Mouse (Mus musculus) liver, postnatal 0 days (tissue): ENCODE results near the gene Gsto1.

Experiments
- CTCF ChIP-seq: sonication (generic); IDR thresholded peaks from 2 replicates; pipeline ENCODE4 v1.5.1; 2016; ENCODE audit warnings: antibody characterized with exemption, low read depth
- EP300 ChIP-seq: IDR thresholded peaks from 2 replicates; pipeline ENCODE4 v1.6.1; 2016; ENCODE audit warnings: antibody characterized with exemption, low read depth, mild to moderate bottlenecking

GRCm38 (mm10) chr19:47812091-47812490, 42.7 kb upstream of the Gsto1 start:
- no peak for TF ChIP-seq CTCF
- no peak for TF ChIP-seq EP300
